Mouse (Mus musculus): ENCODE measurements around the gene Evi5l. TPM values are rescaled to one million over a fixed set of nuclear protein-coding genes. Genes with fewer than 3 reads are reported as not detected.

Evi5l gene
- polyA plus RNA-seq, 1 experiment = 12.3 TPM

GRCm38 (mm10) chr8:4216296-4216695 is 49.9 kb downstream of the Evi5l start:
- no peak overlapping the region for H3K4me3 ChIP-seq (ENCODE audit: insufficient read depth, low read depth, low read length)
- no peak overlapping the region for H3K27ac ChIP-seq (replicated peaks; ENCODE audit: low read depth, low read length)
- H3K4me1 ChIP-seq (ENCODE audit: control insufficient read depth, insufficient read depth, insufficient read length, low read length) = peaks cover 10% of the 10 kb centered on the region

- peaks cover 10% of the 10 kb centered on the region for H3K4me1 ChIP-seq (ENCODE audit: control insufficient read depth, insufficient read depth, insufficient read length, low read length)
- no peak within 1 kb of the TSS for H3K4me3 ChIP-seq (ENCODE audit: insufficient read depth, low read depth, low read length)
- H3K27ac ChIP-seq (replicated peaks; ENCODE audit: low read depth, low read length) = no peak within 1 kb of the TSS
Observed at GRCm38 (mm10) chr8:4216791-4217621, 50.6 kb downstream of the Evi5l start, which contains the start of gene Prr36. Gene Prr36 (minus strand): TSS chr8:4217459.

GRCm38 (mm10) chr8:4219617-4220016 is 53.2 kb downstream of the Evi5l start:
- Histone ChIP-seq H3K27ac (replicated peaks; ENCODE audit: low read depth, low read length) (no peak overlapping the region), H3K4me1 (ENCODE audit: control insufficient read depth, insufficient read depth, insufficient read length, low read length) (peaks cover under 1% of the 10 kb centered on the region; the same call in 1 of the 2 replicates), H3K4me3 (ENCODE audit: insufficient read depth, low read depth, low read length) (no peak overlapping the region)

GRCm38 (mm10) chr8:4222059-4222458 is 55.7 kb downstream of the Evi5l start:
- no peak overlapping the region for H3K4me3 ChIP-seq (ENCODE audit: insufficient read depth, low read depth, low read length)
- no peak overlapping the region for H3K27ac ChIP-seq (replicated peaks; ENCODE audit: low read depth, low read length)
- H3K4me1 ChIP-seq (ENCODE audit: control insufficient read depth, insufficient read depth, insufficient read length, low read length) = no peaks in the 10 kb centered on the region

GRCm38 (mm10) chr8:4226323-4226722 is 60.0 kb downstream of the Evi5l start:
- no peak overlapping the region for H3K4me3 ChIP-seq (ENCODE audit: insufficient read depth, low read depth, low read length)
- H3K27ac ChIP-seq (replicated peaks; ENCODE audit: low read depth, low read length) = no peak overlapping the region

GRCm38 (mm10) chr8:4226739-4227347 is 60.5 kb downstream of the Evi5l start, which contains the start of gene Lrrc8e:
Gene Lrrc8e (plus strand): TSS chr8:4226827.
- H3K4me1 ChIP-seq (ENCODE audit: control insufficient read depth, insufficient read depth, insufficient read length, low read length) = no peaks in the 10 kb centered on the region
- H3K4me3 ChIP-seq (ENCODE audit: insufficient read depth, low read depth, low read length) = peak within 1 kb of the TSS; percentile 32
- no peak within 1 kb of the TSS for H3K27ac ChIP-seq (replicated peaks; ENCODE audit: low read depth, low read length)

More at GRCm38 (mm10) chr8:4226323-4226722, 60.0 kb downstream of the Evi5l start:
- no peaks in the 10 kb centered on the region for H3K4me1 ChIP-seq (ENCODE audit: control insufficient read depth, insufficient read depth, insufficient read length, low read length)

GRCm38 (mm10) chr8:4227919-4228318 is 61.6 kb downstream of the Evi5l start:
- H3K27ac ChIP-seq (replicated peaks; ENCODE audit: low read depth, low read length) = no peak overlapping the region
- H3K4me1 ChIP-seq (ENCODE audit: control insufficient read depth, insufficient read depth, insufficient read length, low read length) = no peaks in the 10 kb centered on the region
- H3K4me3 ChIP-seq (ENCODE audit: insufficient read depth, low read depth, low read length) = no peak overlapping the region

GRCm38 (mm10) chr8:4229784-4230183 is 63.4 kb downstream of the Evi5l start:
- H3K4me3 ChIP-seq (ENCODE audit: insufficient read depth, low read depth, low read length) = no peak overlapping the region
- H3K27ac ChIP-seq (replicated peaks; ENCODE audit: low read depth, low read length) = no peak overlapping the region
- no peaks in the 10 kb centered on the region for H3K4me1 ChIP-seq (ENCODE audit: control insufficient read depth, insufficient read depth, insufficient read length, low read length)

GRCm38 (mm10) chr8:4230612-4231351 is 64.4 kb downstream of the Evi5l start:
- no peak overlapping the region for H3K4me3 ChIP-seq (ENCODE audit: insufficient read depth, low read depth, low read length)
- no peaks in the 10 kb centered on the region for H3K4me1 ChIP-seq (ENCODE audit: control insufficient read depth, insufficient read depth, insufficient read length, low read length)
- H3K27ac ChIP-seq (replicated peaks; ENCODE audit: low read depth, low read length) = no peak overlapping the region

GRCm38 (mm10) chr8:4237814-4238433 is 71.6 kb downstream of the Evi5l start:
- Histone ChIP-seq H3K27ac (replicated peaks; ENCODE audit: low read depth, low read length) (peak overlapping the region; percentile 89), H3K4me1 (ENCODE audit: control insufficient read depth, insufficient read depth, insufficient read length, low read length) (peaks cover 5% of the 10 kb centered on the region), H3K4me3 (ENCODE audit: insufficient read depth, low read depth, low read length) (peak overlapping the region; percentile 65)

- Histone ChIP-seq H3K27ac (replicated peaks; ENCODE audit: low read depth, low read length) (peak within 1 kb of the TSS; percentile 89), H3K4me1 (ENCODE audit: control insufficient read depth, insufficient read depth, insufficient read length, low read length) (peaks cover 5% of the 10 kb centered on the region), H3K4me3 (ENCODE audit: insufficient read depth, low read depth, low read length) (peak within 1 kb of the TSS; percentile 77)
Observed at GRCm38 (mm10) chr8:4238434-4239192, 72.2 kb downstream of the Evi5l start, which contains the start of the genes Map2k7 and Gm49320. Gene Map2k7 (plus strand): TSS chr8:4238740. Gene Gm49320 (plus strand): TSS chr8:4238865.

GRCm38 (mm10) chr8:4239193-4239890 is 73.0 kb downstream of the Evi5l start:
- H3K27ac ChIP-seq (replicated peaks; ENCODE audit: low read depth, low read length) = peak overlapping the region; percentile 71
- peaks cover 5% of the 10 kb centered on the region for H3K4me1 ChIP-seq (ENCODE audit: control insufficient read depth, insufficient read depth, insufficient read length, low read length)

GRCm38 (mm10) chr8:4245061-4245460 is 78.7 kb downstream of the Evi5l start:
- H3K4me1 ChIP-seq (ENCODE audit: control insufficient read depth, insufficient read depth, insufficient read length, low read length) = no peaks in the 10 kb centered on the region
- no peak overlapping the region for H3K4me3 ChIP-seq (ENCODE audit: insufficient read depth, low read depth, low read length)
- no peak overlapping the region for H3K27ac ChIP-seq (replicated peaks; ENCODE audit: low read depth, low read length)

More at GRCm38 (mm10) chr8:4239193-4239890, 73.0 kb downstream of the Evi5l start:
- H3K4me3 ChIP-seq (ENCODE audit: insufficient read depth, low read depth, low read length) = peak overlapping the region; percentile 77
